Mouse (Mus musculus) liver, embryonic 12.5 days (tissue): ENCODE measurements around the gene Foxa1. TPM values are rescaled to one million over a fixed set of nuclear protein-coding genes. Genes with fewer than 3 reads are reported as not detected.

ENCODE experiments used
- ATAC-seq: fragments of 200-750 bp; cut with Nextera tagmentation; 2 replicates; pipeline ENCODE4 v1.8.0; 2017; ENCODE audit warnings: moderate number of reproducible peaks, mild to moderate bottlenecking, moderate library complexity
- H3K27ac ChIP-seq: fragments of 300-500 bp; sonication (generic); 2 replicates; pipeline ENCODE4 v1.5.1; 2016; ENCODE audit warnings: mild to moderate bottlenecking
- H3K27me3 ChIP-seq: fragments of 300-500 bp; sonication (generic); replicated peaks from 2 replicates; pipeline ENCODE4 v1.6.1; 2016; ENCODE audit warnings: mild to moderate bottlenecking, moderate library complexity
- H3K36me3 ChIP-seq: fragments of 300-500 bp; sonication (generic); 2 replicates; pipeline ENCODE4 v1.6.1; 2016; ENCODE audit warnings: mild to moderate bottlenecking, moderate library complexity
- H3K4me1 ChIP-seq: fragments of 300-500 bp; sonication (generic); 2 replicates; pipeline ENCODE4 v1.6.1; 2016
- H3K4me2 ChIP-seq: fragments of 300-500 bp; sonication (generic); 2 replicates; pipeline ENCODE4 v1.6.1; 2016; ENCODE audit warnings: mild to moderate bottlenecking, moderate library complexity
- H3K4me3 ChIP-seq: fragments of 300-500 bp; sonication (generic); 2 replicates; pipeline ENCODE4 v1.5.1; 2016; ENCODE audit warnings: mild to moderate bottlenecking, moderate library complexity
- H3K9ac ChIP-seq: fragments of 300-500 bp; sonication (generic); 2 replicates; pipeline ENCODE4 v1.6.1; 2016; ENCODE audit warnings: mild to moderate bottlenecking, moderate library complexity
- H3K9me3 ChIP-seq: fragments of 300-500 bp; sonication (generic); replicated peaks from 2 replicates; pipeline ENCODE4 v1.6.1; 2016; ENCODE audit warnings: mild to moderate bottlenecking, moderate library complexity
- WGBS: fragments of 180-500 bp; shearing (Covaris S2); methylation state at CpG from one replicate; pipeline ENCODE4 v1.1.7; 2016; ENCODE audit not compliant: insufficient replicate concordance; 5-methylcytosine and 5-hydroxymethylcytosine counted together
- polyA plus RNA-seq: library from polyadenylated mRNA; unstranded; fragments of >200 nt; fragmentation: Nextera tagmentation; extraction: Ambion mirVana; gene quantifications from 2 replicates; pipeline ENCODE4 v1.2.1, GENCODE M21; 2016

Foxa1 gene
- polyA plus RNA-seq, 1 experiment from 2014 or later: 2.6 TPM

DNA sequence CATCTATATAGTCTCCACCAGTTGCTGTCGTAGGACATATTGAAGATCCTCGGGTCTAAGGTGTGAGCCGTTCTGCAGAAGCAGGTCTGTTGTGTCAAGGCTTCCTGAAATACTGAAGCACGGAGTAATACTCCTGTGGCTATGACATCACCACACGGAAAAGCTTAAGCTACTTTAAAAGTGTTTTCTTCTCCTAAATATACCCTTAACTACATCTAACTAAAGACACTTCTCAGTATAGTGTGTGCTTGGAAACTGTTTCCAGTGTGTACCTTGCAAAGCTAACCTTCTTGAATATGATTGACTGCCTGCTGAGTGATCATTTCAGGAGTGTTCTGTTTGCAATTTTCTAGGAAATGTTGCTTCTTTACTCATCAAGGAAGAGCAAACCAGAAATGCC, 35.2 kb downstream of the Foxa1 start:
- WGBS: 76% methylated on average over 5 of the region's 5 CpGs
- no peaks in the 10 kb centered on the region for H3K36me3 ChIP-seq
- no peak for ATAC-seq
- H3K4me1 ChIP-seq: no peaks in the 10 kb centered on the region
- H3K9me3 ChIP-seq: no peaks in the 10 kb centered on the region
- no peak overlapping the region for H3K4me2 ChIP-seq
- H3K27me3 ChIP-seq: no peaks in the 10 kb centered on the region
- no peak overlapping the region for H3K4me3 ChIP-seq
- H3K9ac ChIP-seq: no peak overlapping the region
- H3K27ac ChIP-seq: no peak overlapping the region

DNA sequence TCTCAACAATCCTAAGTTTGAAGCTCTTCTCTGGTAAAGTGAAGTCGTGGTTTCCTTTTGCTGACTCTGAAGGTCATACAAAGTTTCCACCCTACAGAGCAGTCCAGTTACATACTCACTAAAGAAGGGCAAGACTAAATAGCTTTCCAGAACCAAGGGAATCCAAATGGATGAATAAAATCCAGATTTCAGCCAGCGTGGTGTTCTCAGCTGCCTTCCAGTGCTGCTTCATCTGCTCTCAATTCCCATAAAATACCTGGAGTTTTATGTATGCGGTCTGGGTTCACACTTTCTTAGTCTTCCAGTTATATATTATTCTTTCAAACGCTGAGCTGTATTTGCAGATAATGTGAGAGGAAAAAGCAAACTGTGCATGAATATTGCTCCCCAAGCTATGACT, 35.6 kb downstream of the Foxa1 start:
- Histone ChIP-seq H3K36me3 (no peaks in the 10 kb centered on the region), H3K27me3 (no peaks in the 10 kb centered on the region), H3K4me2 (no peak overlapping the region), H3K9me3 (no peaks in the 10 kb centered on the region), H3K27ac (no peak overlapping the region), H3K9ac (no peak overlapping the region), H3K4me3 (no peak overlapping the region), H3K4me1 (no peaks in the 10 kb centered on the region)
- WGBS: 74% methylated on average over 4 of the region's 4 CpGs
- no peak for ATAC-seq

DNA sequence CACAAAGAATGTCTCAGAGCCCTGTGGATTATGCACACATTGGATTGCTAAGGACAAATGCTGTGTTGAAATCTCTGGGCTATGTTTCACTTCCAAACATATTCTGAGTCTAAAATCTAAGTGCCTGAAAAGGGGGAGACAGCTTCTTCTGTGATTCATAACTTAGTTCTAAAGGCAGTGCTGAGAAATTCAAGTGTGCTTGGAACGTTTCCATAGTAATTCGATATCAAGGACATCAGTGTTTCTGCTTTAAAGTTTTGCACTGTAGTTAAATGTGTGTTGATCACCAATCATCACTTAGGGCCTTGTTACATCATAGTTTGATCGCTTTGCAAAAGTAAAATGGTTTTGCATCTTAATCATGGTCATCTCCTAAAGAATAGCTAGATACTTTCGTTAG, 37.0 kb downstream of the Foxa1 start:
- no peaks in the 10 kb centered on the region for H3K36me3 ChIP-seq
- no peaks in the 10 kb centered on the region for H3K4me1 ChIP-seq
- no peak overlapping the region for H3K27ac ChIP-seq
- no peak overlapping the region for H3K4me2 ChIP-seq
- no peak overlapping the region for H3K4me3 ChIP-seq
- no peak for ATAC-seq
- H3K27me3 ChIP-seq: no peaks in the 10 kb centered on the region
- H3K9ac ChIP-seq: no peak overlapping the region
- no peaks in the 10 kb centered on the region for H3K9me3 ChIP-seq
- WGBS: 58% methylated on average over 4 of the region's 4 CpGs

DNA sequence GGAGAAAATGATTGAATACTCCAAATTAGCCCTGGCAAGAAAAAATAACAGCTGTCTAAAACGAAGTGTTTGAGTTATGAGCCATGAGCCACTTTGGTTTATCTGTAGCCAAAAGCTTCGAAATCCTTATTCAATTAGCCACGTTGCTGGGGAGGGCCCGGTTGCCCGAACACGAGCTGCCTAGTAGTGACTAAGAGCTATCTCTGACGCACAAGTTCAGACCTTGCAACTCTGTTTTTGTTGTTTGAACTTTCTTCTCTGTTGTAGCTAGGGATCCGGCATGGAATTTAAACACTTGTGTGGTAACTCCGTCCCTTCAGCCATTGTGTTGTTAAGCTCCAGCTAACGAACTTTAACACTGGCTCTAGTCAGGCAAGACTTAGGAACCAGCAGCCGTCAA, 37.8 kb downstream of the Foxa1 start:
- H3K9me3 ChIP-seq: no peaks in the 10 kb centered on the region
- no peaks in the 10 kb centered on the region for H3K36me3 ChIP-seq
- 59% methylated on average over 11 of the region's 11 CpGs for WGBS
- no peaks in the 10 kb centered on the region for H3K27me3 ChIP-seq
- H3K9ac ChIP-seq: no peak overlapping the region
- no peak overlapping the region for H3K4me3 ChIP-seq
- H3K27ac ChIP-seq: no peak overlapping the region
- H3K4me2 ChIP-seq: no peak overlapping the region
- no peaks in the 10 kb centered on the region for H3K4me1 ChIP-seq
- no peak for ATAC-seq

DNA sequence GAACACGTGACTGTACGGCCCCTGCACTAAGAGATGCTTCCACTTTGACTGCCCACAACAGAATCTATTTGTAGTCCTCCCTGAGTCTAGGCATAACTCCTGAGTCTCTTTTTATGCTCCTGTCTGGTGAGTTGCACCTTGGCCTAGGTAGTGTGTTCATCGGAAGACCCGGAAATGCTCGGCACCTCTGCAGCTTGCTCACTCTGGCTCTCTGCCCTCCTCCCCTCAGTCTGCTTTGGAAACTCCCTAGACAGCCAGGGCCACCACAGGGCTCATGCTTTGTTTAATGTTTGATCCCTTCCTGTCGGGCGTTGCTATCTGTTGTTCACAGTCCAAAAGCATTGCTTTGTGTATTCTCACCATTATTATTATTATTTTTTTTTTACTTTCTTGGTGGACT, 41.4 kb downstream of the Foxa1 start:
- H3K4me3 ChIP-seq: no peak overlapping the region

DNA sequence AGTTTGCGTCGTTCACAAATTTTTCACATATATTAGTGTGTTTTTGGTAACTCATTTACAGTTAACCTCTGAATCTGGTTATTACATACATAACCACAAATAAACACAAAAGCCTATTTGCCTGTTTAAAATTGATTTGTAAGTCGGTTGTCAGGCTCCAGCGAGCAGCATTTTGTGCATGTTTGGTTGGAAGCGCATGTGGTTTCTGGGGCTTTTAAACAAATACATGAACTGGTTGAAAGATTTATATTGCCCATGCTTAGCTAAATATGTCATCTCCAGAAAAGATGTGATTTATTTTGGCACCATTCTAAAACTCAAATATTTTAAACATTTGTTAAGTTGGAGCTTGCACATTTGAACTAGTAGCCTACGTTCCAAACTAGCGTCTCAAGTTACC, 46.5 kb downstream of the Foxa1 start:
- Histone ChIP-seq H3K4me3 (no peak overlapping the region), H3K4me1 (no peaks in the 10 kb centered on the region), H3K9ac (no peak overlapping the region), H3K9me3 (no peaks in the 10 kb centered on the region), H3K4me2 (no peak overlapping the region), H3K27me3 (no peaks in the 10 kb centered on the region), H3K36me3 (no peaks in the 10 kb centered on the region), H3K27ac (no peak overlapping the region)
- ATAC-seq: no peak
- 83% methylated on average over 7 of the region's 7 CpGs for WGBS

More for the DNA sequence above, 41.4 kb downstream of the Foxa1 start:
- Histone ChIP-seq H3K9me3 (no peaks in the 10 kb centered on the region), H3K4me2 (no peak overlapping the region), H3K27ac (no peak overlapping the region), H3K36me3 (no peaks in the 10 kb centered on the region), H3K4me1 (no peaks in the 10 kb centered on the region), H3K9ac (no peak overlapping the region), H3K27me3 (no peaks in the 10 kb centered on the region)
- no peak for ATAC-seq
- 66% methylated on average over 7 of the region's 7 CpGs for WGBS

DNA sequence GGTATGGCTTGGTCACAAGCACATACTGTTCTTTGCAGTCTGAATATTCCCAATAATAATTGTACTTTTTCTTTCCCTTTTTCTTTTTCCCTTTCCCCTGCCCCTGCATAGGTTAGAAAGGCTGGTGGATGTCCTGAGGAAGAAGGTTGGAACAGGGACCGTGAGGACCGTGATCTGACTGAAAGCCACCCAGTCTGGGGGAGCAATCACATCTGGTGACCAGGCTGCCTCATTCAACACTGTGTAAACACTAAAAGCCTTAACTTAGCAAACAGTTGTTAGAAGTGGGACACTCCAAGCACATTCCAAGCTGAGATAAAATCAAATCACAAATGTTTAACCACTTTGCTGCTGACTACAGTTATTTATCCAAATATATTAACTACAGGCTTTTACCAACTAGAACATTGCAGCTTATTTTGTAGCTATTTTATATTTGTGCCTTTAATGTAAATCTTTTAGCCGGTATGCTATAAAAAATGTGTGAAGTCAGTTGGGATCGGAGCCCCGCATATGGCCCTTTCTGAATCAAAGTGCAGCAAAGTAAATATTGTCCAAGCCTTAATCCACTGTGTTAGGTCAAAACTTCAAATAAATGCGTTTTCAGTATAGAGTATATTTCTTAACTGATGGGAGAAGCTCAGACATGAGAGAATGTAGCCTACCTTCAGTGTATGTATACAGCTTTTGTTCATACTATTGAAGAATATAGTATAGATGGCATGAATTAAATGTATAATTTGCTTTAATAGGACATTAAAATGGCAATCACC, 50.2 kb downstream of the Foxa1 start:
- H3K4me3 ChIP-seq: no peak overlapping the region
- H3K4me2 ChIP-seq: no peak overlapping the region
- ATAC-seq: no peak
- no peak overlapping the region for H3K9ac ChIP-seq
- H3K27me3 ChIP-seq: no peaks in the 10 kb centered on the region
- no peak overlapping the region for H3K27ac ChIP-seq
- H3K36me3 ChIP-seq: no peaks in the 10 kb centered on the region
- no peaks in the 10 kb centered on the region for H3K4me1 ChIP-seq
- 72% methylated on average over 6 of the region's 6 CpGs for WGBS
- no peaks in the 10 kb centered on the region for H3K9me3 ChIP-seq

Other genes with a start within 250 kb of the Foxa1 start
- 0.08 and 0.11 TPM in 2 replicates for gene Ttc6, start 17.2 kb upstream of the Foxa1 start, polyA plus RNA-seq